Mouse (Mus musculus) CH12.LX (cell line): Measurements from ENCODE around the gene Smarca4. TPM values are rescaled to one million over a fixed set of nuclear protein-coding genes. Genes with fewer than 3 reads are reported as not detected.

Experiments
- DNase-seq: peaks from one replicate; pipeline ENCODE4 v3.0.0-alpha.2; 2013; ENCODE audit errors: extremely low read depth
- H3K27ac ChIP-seq: 2 replicates; pipeline ENCODE4 v1.5.1; 2012; ENCODE audit warnings: low read depth, mild to moderate bottlenecking, control low read depth, moderate library complexity; ENCODE audit not compliant: insufficient read depth
- H3K27me3 ChIP-seq: replicated peaks from 2 replicates; pipeline ENCODE3; 2012; ENCODE audit warnings: inconsistent platforms
- H3K36me3 ChIP-seq, 2 experiments: replicated peaks in 1 of 2; 2 replicates each; pipeline versions ENCODE3 to v1.6.1; 2012; ENCODE audit warnings: inconsistent platforms in 1 of 2, low read length in 1 of 2, mild to moderate bottlenecking in 1 of 2, mixed read lengths in 1 of 2, moderate library complexity in 1 of 2; ENCODE audit not compliant: control insufficient read depth in 1 of 2, insufficient read depth in 1 of 2
- H3K4me1 ChIP-seq, 2 experiments: 2 replicates each; pipeline ENCODE4 v1.6.1; 2012; ENCODE audit warnings: inconsistent platforms in 1 of 2, moderate library complexity in 1 of 2; ENCODE audit not compliant: insufficient read depth in 2 of 2, control insufficient read depth in 1 of 2
- H3K4me2 ChIP-seq: 2 replicates; pipeline ENCODE4 v1.6.1; 2012; ENCODE audit warnings: low read depth, mild to moderate bottlenecking, control low read depth; ENCODE audit not compliant: poor library complexity, insufficient read depth, severe bottlenecking
- H3K4me3 ChIP-seq, 3 experiments: fragments of 150-350 bp in 1 of 3; sonication (generic) in 1 of 3; replicated peaks in 1 of 3; 2 replicates each; pipeline versions ENCODE3 to v1.5.1; 2011 to 2012; ENCODE audit warnings: low read depth in 2 of 3, low read length in 2 of 3, mild to moderate bottlenecking in 2 of 3, moderate library complexity in 2 of 3, control low read depth in 1 of 3, improper control_type of control experiment in 1 of 3, inconsistent platforms in 1 of 3, mixed read lengths in 1 of 3; ENCODE audit not compliant: poor library complexity in 1 of 3
- H3K79me2 ChIP-seq: replicated peaks from 2 replicates; pipeline ENCODE4 v1.6.1; 2012; ENCODE audit warnings: mild to moderate bottlenecking, moderate library complexity; ENCODE audit not compliant: control insufficient read depth, poor library complexity, insufficient read depth, severe bottlenecking; ENCODE audit errors: extremely low read depth
- H3K9ac ChIP-seq: 2 replicates; pipeline ENCODE4 v1.6.1; 2012; ENCODE audit warnings: low read depth, mild to moderate bottlenecking, control low read depth, moderate library complexity; ENCODE audit not compliant: insufficient read depth
- H3K9me3 ChIP-seq: replicated peaks from 2 replicates; pipeline ENCODE3; 2012; ENCODE audit warnings: low read length, inconsistent platforms, mixed read lengths
- BHLHE40 ChIP-seq: IDR thresholded peaks from 2 replicates; pipeline ENCODE4 v1.6.1; 2011; ENCODE audit warnings: mild to moderate bottlenecking, low read depth, low read length, improper control_type of control experiment
- CHD1 ChIP-seq: IDR thresholded peaks from 2 replicates; pipeline ENCODE4 v1.6.1; 2012; ENCODE audit warnings: low read depth, low read length, improper control_type of control experiment, inconsistent platforms
- CTCF ChIP-seq, 2 experiments: IDR thresholded peaks in 1 of 2; conservative IDR thresholded peaks in 1 of 2; 2 replicates each; pipeline ENCODE4 v1.5.1; 2011 to 2012; ENCODE audit warnings: low read depth in 2 of 2, low read length in 2 of 2, improper control_type of control experiment in 1 of 2, inconsistent platforms in 1 of 2, mild to moderate bottlenecking in 1 of 2, moderate library complexity in 1 of 2
- EP300 ChIP-seq: IDR thresholded peaks from 2 replicates; pipeline ENCODE4 v1.6.1; 2011; ENCODE audit warnings: low read length, improper control_type of control experiment
- ETS1 ChIP-seq: conservative IDR thresholded peaks from 2 replicates; pipeline ENCODE4 v1.6.1; 2012; ENCODE audit warnings: low read depth, mild to moderate bottlenecking, inconsistent platforms, low read length, improper control_type of control experiment, moderate library complexity
- HCFC1 ChIP-seq: IDR thresholded peaks from 2 replicates; pipeline ENCODE4 v1.6.1; 2012; ENCODE audit warnings: low read depth, mild to moderate bottlenecking, inconsistent platforms, low read length, improper control_type of control experiment
- IRF4 ChIP-seq: IDR thresholded peaks from 2 replicates; pipeline ENCODE4 v1.6.1; 2014; ENCODE audit warnings: low read depth, mild to moderate bottlenecking, inconsistent platforms, low read length, improper control_type of control experiment
- MAFK ChIP-seq: IDR thresholded peaks from 2 replicates; pipeline ENCODE4 v1.6.1; 2011; ENCODE audit warnings: low read length, improper control_type of control experiment; ENCODE audit not compliant: insufficient replicate concordance
- MAX ChIP-seq: IDR thresholded peaks from 2 replicates; pipeline ENCODE4 v1.6.1; 2011; ENCODE audit warnings: low read length, improper control_type of control experiment
- MEF2A ChIP-seq: IDR thresholded peaks from 2 replicates; pipeline ENCODE4 v1.6.1; 2014; ENCODE audit warnings: low read depth, mild to moderate bottlenecking, inconsistent platforms, low read length, improper control_type of control experiment, borderline replicate concordance
- NRF1 ChIP-seq: IDR thresholded peaks from 2 replicates; pipeline ENCODE4 v1.6.1; 2014; ENCODE audit warnings: low read depth, mild to moderate bottlenecking, inconsistent platforms, low read length, improper control_type of control experiment, moderate library complexity
- PAX5 ChIP-seq: IDR thresholded peaks from 2 replicates; pipeline ENCODE4 v1.6.1; 2012; ENCODE audit warnings: low read length, inconsistent platforms, mixed read lengths
- RAD21 ChIP-seq: IDR thresholded peaks from 2 replicates; pipeline ENCODE4 v1.6.1; 2011; ENCODE audit warnings: low read depth, mild to moderate bottlenecking, low read length, improper control_type of control experiment, moderate library complexity
- RCOR1 ChIP-seq: conservative IDR thresholded peaks from 2 replicates; pipeline ENCODE4 v1.6.1; 2012; ENCODE audit warnings: low read depth, mild to moderate bottlenecking, inconsistent platforms, low read length, improper control_type of control experiment
- SIN3A ChIP-seq: IDR thresholded peaks from 2 replicates; pipeline ENCODE4 v1.6.1; 2012; ENCODE audit warnings: low read length, improper control_type of control experiment, inconsistent platforms
- TBP ChIP-seq: conservative IDR thresholded peaks from 2 replicates; pipeline ENCODE4 v1.6.1; 2011; ENCODE audit warnings: low read depth, low read length, improper control_type of control experiment
- TCF12 ChIP-seq: IDR thresholded peaks from 2 replicates; pipeline ENCODE4 v1.6.1; 2014; ENCODE audit warnings: low read depth, mild to moderate bottlenecking, inconsistent platforms, low read length, improper control_type of control experiment
- USF2 ChIP-seq: conservative IDR thresholded peaks from 2 replicates; pipeline ENCODE4 v1.6.1; 2011; ENCODE audit warnings: low read depth, low read length, improper control_type of control experiment
- ZC3H11A ChIP-seq: IDR thresholded peaks from 2 replicates; pipeline ENCODE4 v1.6.1; 2012; ENCODE audit warnings: low read depth, mild to moderate bottlenecking, inconsistent platforms, low read length, improper control_type of control experiment
- ZKSCAN1 ChIP-seq: IDR thresholded peaks from 2 replicates; pipeline ENCODE4 v1.6.1; 2012; ENCODE audit warnings: low read depth, inconsistent platforms, low read length, improper control_type of control experiment, borderline replicate concordance
- ZNF384 ChIP-seq: IDR thresholded peaks from 2 replicates; pipeline ENCODE4 v1.6.1; 2012; ENCODE audit warnings: low read depth, low read length, improper control_type of control experiment, inconsistent platforms
- dilution Hi-C: fragments of 300-500 bp; cut with MboI; formaldehyde crosslinking; loops from 2 replicates; pipeline ENCODE4 v1.14.3; 2020; ENCODE audit warnings: low sequenced_read_pairs; ENCODE audit not compliant: extremely low pct_unique_long_range_greater_than_20kb, extremely low pct_ligation_motif_present
- in situ Hi-C: fragments of 300-500 bp; cut with MboI; formaldehyde crosslinking; loops from 3 replicates; pipeline ENCODE4 v1.14.3; 2019; ENCODE audit warnings: low sequenced_read_pairs, low pct_ligation_motif_present, low pct_unique_long_range_greater_than_20kb, mixed read lengths
- polyA plus RNA-seq: library from polyadenylated mRNA; unstranded; fragments of >175 nt; gene quantifications from 2 replicates; pipeline ENCODE4 v1.2.1, GENCODE M21; 2012; ENCODE audit warnings: low read depth; ENCODE audit not compliant: insufficient read length
- total RNA-seq, 2 experiments: library from RNA; depleted of rRNA; stranded (reverse); fragments of 300-350 nt in 1 of 2; fragments of >200 nt in 1 of 2; gene quantifications; 2 replicates each; pipeline ENCODE4 v1.2.3; 2012 to 2014

Smarca4 gene
- total and polyA plus RNA-seq, 3 experiments: 33.8 to 86.2 (median 74.3) TPM

GRCm38 (mm10) chr9:21726218-21726975, 110.4 kb downstream of the Smarca4 start:
- TF ChIP-seq ZNF384 (no peak), PAX5 (no peak), MAFK (no peak), RCOR1 (no peak), EP300 (no peak), MEF2A (no peak), TBP (no peak)
- dilution Hi-C loops: no loop called here
- no peak overlapping the region for H3K4me3 ChIP-seq
- no peak overlapping the region for H3K27ac ChIP-seq
- no peaks in the 10 kb centered on the region for H3K27me3 ChIP-seq
- H3K4me2 ChIP-seq: no peak overlapping the region
- H3K79me2 ChIP-seq: peaks cover 68% of the 10 kb centered on the region
- DNase-seq: no peak
- no peak overlapping the region for H3K9ac ChIP-seq
- peaks cover 6 to 56% of the 10 kb centered on the region in 2 experiments for H3K36me3 ChIP-seq
- peaks cover 12 to 66% of the 10 kb centered on the region in 2 experiments for H3K4me1 ChIP-seq
- H3K9me3 ChIP-seq: no peaks in the 10 kb centered on the region
- in situ Hi-C loops: no loop called here

GRCm38 (mm10) chr9:21728261-21728832, 112.4 kb downstream of the Smarca4 start:
- H3K4me3 ChIP-seq: no peak overlapping the region

GRCm38 (mm10) chr9:21729264-21729663, 113.3 kb downstream of the Smarca4 start:
- TF ChIP-seq BHLHE40: peak; percentile 57
- no peak for TF ChIP-seq TCF12
- no peak for TF ChIP-seq IRF4
- TF ChIP-seq SIN3A: peak; percentile 53; the same call in 1 of the 2 replicates
- no peak for TF ChIP-seq HCFC1
- TF ChIP-seq TBP: no peak
- TF ChIP-seq CTCF (conservative IDR thresholded peaks at IDR 0.05 in 1 of 2, IDR thresholded peaks at IDR 0.05 in 1 of 2; ENCODE audit: low read depth in 2 of 2, low read length in 2 of 2): no peak
- TF ChIP-seq USF2: no peak
- TF ChIP-seq ETS1: peak; percentile 79
- TF ChIP-seq NRF1: no peak
- TF ChIP-seq CHD1: no peak
- no peak for TF ChIP-seq ZC3H11A
- no peak for TF ChIP-seq ZKSCAN1
- no peak for TF ChIP-seq PAX5
- TF ChIP-seq RAD21: no peak
- TF ChIP-seq, all 38 proteins: peak for 3
- dilution Hi-C loops (no loop called here), in situ Hi-C loops (no loop called here)
- Histone ChIP-seq H3K9ac (no peak overlapping the region), H3K27me3 (no peaks in the 10 kb centered on the region), H3K27ac (peak overlapping the region; percentile 43), H3K79me2 (peaks cover 67% of the 10 kb centered on the region), H3K4me2 (no peak overlapping the region), H3K4me1 (peaks cover 12 to 49% of the 10 kb centered on the region in 2 experiments), H3K4me3 (no peak overlapping the region), H3K9me3 (peaks cover 16% of the 10 kb centered on the region), H3K36me3 (peaks cover 31 to 84% of the 10 kb centered on the region in 2 experiments)
- DNase-seq: no peak

More at GRCm38 (mm10) chr9:21728261-21728832, 112.4 kb downstream of the Smarca4 start:
- dilution Hi-C loops (no loop called here), in situ Hi-C loops (no loop called here)
- Histone ChIP-seq H3K4me2 (peak overlapping the region; percentile 54), H3K27ac (peak overlapping the region; percentile 43; the same call in 1 of the 2 replicates), H3K9me3 (peaks cover 10% of the 10 kb centered on the region), H3K36me3 (peaks cover 23 to 75% of the 10 kb centered on the region in 2 experiments), H3K27me3 (no peaks in the 10 kb centered on the region), H3K9ac (0 out of 2 replicates have a peak overlapping the region, but pooled peaks have one; percentile 7), H3K4me1 (peaks cover 12 to 49% of the 10 kb centered on the region in 2 experiments), H3K79me2 (peaks cover 68% of the 10 kb centered on the region)
- no peak for DNase-seq
- TF ChIP-seq MAX (no peak), BHLHE40 (peak; percentile 36), MEF2A (peak; percentile 52; the same call in 1 of the 2 replicates), NRF1 (no peak), IRF4 (peak; percentile 49), EP300 (peak; percentile 21; the same call in 1 of the 2 replicates), TCF12 (peak; percentile 64; the same call in 1 of the 2 replicates), RAD21 (no peak), SIN3A (peak; percentile 21; the same call in 1 of the 2 replicates)
